Mouse (Mus musculus) forebrain, postnatal 0 days (tissue): ENCODE data around the gene Hes1. TPM values are rescaled to one million over a fixed set of nuclear protein-coding genes. Genes with fewer than 3 reads are reported as not detected.

Experiments
- ATAC-seq: fragments of 200-750 bp; cut with Nextera tagmentation; 2 replicates; pipeline ENCODE4 v1.8.0; 2017; ENCODE audit warnings: mild to moderate bottlenecking, moderate library complexity
- DNase-seq: peaks from one replicate; pipeline ENCODE4 v3.0.0-alpha.2; 2015
- H3K27ac ChIP-seq: fragments of 300-500 bp; sonication (generic); 2 replicates; pipeline ENCODE4 v1.5.1; 2014; ENCODE audit warnings: low read depth, mild to moderate bottlenecking, antibody characterized with exemption, low read length, moderate library complexity, mixed read lengths
- H3K27me3 ChIP-seq: fragments of 300-500 bp; sonication (generic); 2 replicates; pipeline ENCODE4 v1.6.1; 2014; ENCODE audit warnings: mild to moderate bottlenecking, low read length, mixed read lengths; ENCODE audit not compliant: insufficient read depth
- H3K36me3 ChIP-seq: fragments of 300-500 bp; sonication (generic); 2 replicates; pipeline ENCODE4 v1.6.1; 2014; ENCODE audit warnings: mild to moderate bottlenecking, moderate library complexity; ENCODE audit not compliant: insufficient read depth
- H3K4me1 ChIP-seq: fragments of 300-500 bp; sonication (generic); 2 replicates; pipeline ENCODE4 v1.6.1; 2014; ENCODE audit warnings: antibody characterized with exemption; ENCODE audit not compliant: insufficient read depth
- H3K4me2 ChIP-seq: fragments of 300-500 bp; sonication (generic); 2 replicates; pipeline ENCODE4 v1.6.1; 2014; ENCODE audit warnings: low read depth, mild to moderate bottlenecking, moderate library complexity
- H3K4me3 ChIP-seq: fragments of 300-500 bp; sonication (generic); 2 replicates; pipeline ENCODE4 v1.5.1; 2014; ENCODE audit warnings: low read depth, low read length, mixed read lengths
- H3K9ac ChIP-seq: fragments of 300-500 bp; sonication (generic); 2 replicates; pipeline ENCODE4 v1.6.1; 2014; ENCODE audit warnings: mild to moderate bottlenecking
- H3K9me3 ChIP-seq: fragments of 300-500 bp; sonication (generic); 2 replicates; pipeline ENCODE4 v1.6.1; 2016; ENCODE audit warnings: low read length
- CTCF ChIP-seq: sonication (generic); IDR thresholded peaks from 2 replicates; pipeline ENCODE4 v1.5.1; 2016; ENCODE audit warnings: antibody characterized with exemption, control low read depth, low read depth
- WGBS: fragments of 180-500 bp; shearing (Covaris S2); extraction: QIAGEN DNeasy Blood & Tissue Kit; methylation state at CpG from one replicate; pipeline ENCODE4 v1.1.7; 2014; 5-methylcytosine and 5-hydroxymethylcytosine counted together
- polyA plus RNA-seq: library from polyadenylated mRNA; unstranded; fragments of >200 nt; fragmentation: Nextera tagmentation; extraction: Ambion mirVana; gene quantifications from 2 replicates; pipeline ENCODE4 v1.2.1, GENCODE M21; 2015
- total RNA-seq: library from RNA; depleted of rRNA; stranded (reverse); fragments of >200 nt; gene quantifications from 2 replicates; pipeline ENCODE4 v1.2.3, GENCODE M21; 2014; rRNA removed

Gene Hes1
- total and polyA plus RNA-seq, 2 experiments from 2014 or later: 6.9 to 11.2 TPM

GRCm38 (mm10) chr16:30114451-30114850 lies 50.3 kb downstream of the Hes1 start:
- DNase-seq (no peak), ATAC-seq (no peak)
- H3K4me2 ChIP-seq: no peak overlapping the region
- H3K36me3 ChIP-seq: no peaks in the 10 kb centered on the region
- H3K4me3 ChIP-seq: no peak overlapping the region
- 0 out of 2 replicates have a peak, but pooled peaks cover 6% of the 10 kb centered on the region for H3K9me3 ChIP-seq
- no peak overlapping the region for H3K9ac ChIP-seq
- no peaks in the 10 kb centered on the region for H3K4me1 ChIP-seq
- TF ChIP-seq CTCF: no peak
- H3K27me3 ChIP-seq: no peaks in the 10 kb centered on the region
- 74% methylated on average over 1 of the region's 1 CpGs for WGBS
- no peak overlapping the region for H3K27ac ChIP-seq

Other genes with a start within 250 kb of the Hes1 start
- gene Cpn2, start 203.1 kb downstream of the Hes1 start, total RNA-seq: not detected in 2 replicates
- not detected in 2 replicates for gene Cpn2, start 203.1 kb downstream of the Hes1 start, polyA plus RNA-seq
- 0.15 and 0.48 TPM in 2 replicates for gene Lrrc15, start 218.9 kb downstream of the Hes1 start, total RNA-seq
- gene Lrrc15, start 218.9 kb downstream of the Hes1 start, polyA plus RNA-seq: 0.04 and 0.12 TPM in 2 replicates
- 0.24 and 0.54 TPM in 2 replicates for gene Gp5, start 246.4 kb downstream of the Hes1 start, total RNA-seq
- gene Gp5, start 246.4 kb downstream of the Hes1 start, polyA plus RNA-seq: 0.43 and 0.82 TPM in 2 replicates